Mouse (Mus musculus): ENCODE measurements at regions not wholly inside any gene's neighbourhood (a gene's known extent, or its start where the extent isn't known, plus 50 kb on each side); places are given as distances from the start of the nearest gene placed in this dataset.

GRCm38 (mm10) chr4:149844971-149845370 lies 70.9 kb upstream of the Slc25a33 start:
- DNase-seq (ENCODE audit: low spot score in 2 of 2): no peak

- DNase-seq (ENCODE audit: low spot score in 2 of 2): no peak
These were observed 69.7 kb upstream of the Slc25a33 start for GRCm38 (mm10) chr4:149843736-149844135.

- DNase-seq (ENCODE audit: low spot score in 2 of 2): peak in 1 of 2 experiments; percentile 38
These were observed 68.8 kb upstream of the Slc25a33 start for GRCm38 (mm10) chr4:149842906-149843305.

GRCm38 (mm10) chr4:149841856-149842255 lies 67.8 kb upstream of the Slc25a33 start:
- no peak for DNase-seq (ENCODE audit: low spot score in 2 of 2)

GRCm38 (mm10) chr4:149840511-149841292 lies 66.6 kb upstream of the Slc25a33 start:
- DNase-seq (ENCODE audit: low spot score in 2 of 2): peak in 1 of 2 experiments; percentile 59

GRCm38 (mm10) chr4:149838682-149839081 lies 64.6 kb upstream of the Slc25a33 start:
- peak in 1 of 2 experiments; percentile 47 for DNase-seq (ENCODE audit: low spot score in 2 of 2)

- DNase-seq (ENCODE audit: low spot score in 2 of 2): no peak
These were observed 60.6 kb upstream of the Slc25a33 start for GRCm38 (mm10) chr4:149834646-149835156.

- DNase-seq (ENCODE audit: low spot score in 2 of 2): no peak
These were observed 58.5 kb upstream of the Slc25a33 start for GRCm38 (mm10) chr4:149832446-149833101.

- peak in 1 of 2 experiments; percentile 45 for DNase-seq (ENCODE audit: low spot score in 2 of 2)
These were observed 56.6 kb upstream of the Slc25a33 start for GRCm38 (mm10) chr4:149830551-149831192.

- no peak for DNase-seq (ENCODE audit: low spot score in 2 of 2)
These were observed 55.9 kb upstream of the Slc25a33 start for GRCm38 (mm10) chr4:149829964-149830363.

GRCm38 (mm10) chr4:149827784-149828183 lies 53.7 kb upstream of the Slc25a33 start:
- DNase-seq (ENCODE audit: low spot score in 2 of 2): no peak
